Mouse (Mus musculus): ENCODE data around the gene Fam214b.

- TF ChIP-seq CTCF (IDR thresholded peaks at IDR 0.05; ENCODE audit: low read depth) (no peak), EP300 (IDR thresholded peaks at IDR 0.05; ENCODE audit: low read depth) (no peak)
Observed at GRCm38 (mm10) chr4:43004951-43005350, 41.1 kb downstream of the Fam214b start.
